Mouse (Mus musculus): ENCODE measurements around the gene Rabgap1. TPM values are rescaled to one million over a fixed set of nuclear protein-coding genes. Genes with fewer than 3 reads are reported as not detected.

The Rabgap1 gene
- 46.5 and 46.8 TPM in 2 replicates for polyA plus RNA-seq (2015; fragmentation: Nextera tagmentation; extraction: Ambion mirVana)

- no peaks in the 10 kb centered on the region for H3K9me3 ChIP-seq (replicated peaks)
- H3K4me2 ChIP-seq (replicated peaks) = peak within 1 kb of the TSS; percentile 67
- H3K9ac ChIP-seq = peak within 1 kb of the TSS; percentile 89
- no peaks in the 10 kb centered on the region for H3K27me3 ChIP-seq
- peak within 1 kb of the TSS; percentile 93 for H3K4me3 ChIP-seq (replicated peaks)
- peak within 1 kb of the TSS; percentile 93 for H3K27ac ChIP-seq (replicated peaks)
- WGBS = under 1% methylated on average over 51 of the region's 51 CpGs
- no peaks in the 10 kb centered on the region for H3K36me3 ChIP-seq
- ATAC-seq (ENCODE audit: insufficient number of reproducible peaks, low FRiP score, low TSS enrichment, low read depth) = peak; percentile 98
- peaks cover 7% of the 10 kb centered on the region for H3K4me1 ChIP-seq
Measured at GRCm38 (mm10) chr2:37442611-37443591, at the start of gene Rabgap1, which contains the start of the genes Zbtb26 and Zbtb6. Gene Rabgap1 (plus strand): TSS chr2:37443279. Gene Zbtb26 (minus strand): TSS chr2:37443135. Gene Zbtb6 (minus strand): TSS chr2:37443171.

DNA sequence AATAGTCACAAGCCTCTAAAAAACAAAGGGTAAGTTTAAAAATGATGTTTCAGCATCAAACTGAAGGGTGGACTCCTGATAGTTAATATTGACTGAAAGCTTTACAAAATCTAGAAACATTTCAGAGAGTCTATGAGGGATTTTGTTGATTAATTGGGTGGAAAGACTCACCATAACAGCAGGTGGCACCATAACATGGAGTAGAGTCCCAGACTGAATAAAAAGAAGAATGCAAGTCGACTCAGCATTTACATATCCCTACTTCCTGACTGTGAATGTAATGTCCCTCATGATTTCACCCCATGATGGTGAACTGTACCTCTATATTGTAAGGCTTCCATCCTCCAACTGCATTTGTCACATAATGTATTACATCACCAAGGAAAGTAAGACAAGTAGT is 47.5 kb upstream of the Rabgap1 start:
- no peak overlapping the region for H3K9ac ChIP-seq
- H3K9me3 ChIP-seq (replicated peaks) = no peaks in the 10 kb centered on the region
- H3K4me2 ChIP-seq (replicated peaks) = no peak overlapping the region
- H3K4me1 ChIP-seq = no peaks in the 10 kb centered on the region
- no peak overlapping the region for H3K27ac ChIP-seq (replicated peaks)
- no peak for ATAC-seq (ENCODE audit: insufficient number of reproducible peaks, low FRiP score, low TSS enrichment, low read depth)
- 47% methylated on average over 1 of the region's 1 CpGs for WGBS
- H3K4me3 ChIP-seq (replicated peaks) = no peak overlapping the region
- no peaks in the 10 kb centered on the region for H3K27me3 ChIP-seq
- peaks cover 30% of the 10 kb centered on the region for H3K36me3 ChIP-seq

GRCm38 (mm10) chr2:37421903-37422302 is 21.2 kb upstream of the Rabgap1 start:
- no peaks in the 10 kb centered on the region; the same call in 1 of the 2 replicates for H3K36me3 ChIP-seq
- no peaks in the 10 kb centered on the region for H3K9me3 ChIP-seq (replicated peaks)
- peak overlapping the region; percentile 93 for H3K27ac ChIP-seq (replicated peaks)
- no peaks in the 10 kb centered on the region for H3K27me3 ChIP-seq
- 4% methylated on average over 3 of the region's 3 CpGs for WGBS
- H3K9ac ChIP-seq = peak overlapping the region; percentile 90
- H3K4me3 ChIP-seq (replicated peaks) = peak overlapping the region; percentile 72
- ATAC-seq (ENCODE audit: insufficient number of reproducible peaks, low FRiP score, low TSS enrichment, low read depth) = no peak
- H3K4me2 ChIP-seq (replicated peaks) = peak overlapping the region; percentile 52
- peaks cover 4% of the 10 kb centered on the region; the same call in 1 of the 2 replicates for H3K4me1 ChIP-seq

- WGBS = under 1% methylated on average over 71 of the region's 75 CpGs
- Histone ChIP-seq H3K9ac (peak within 1 kb of the TSS; percentile 90), H3K36me3 (no peaks in the 10 kb centered on the region; the same call in 1 of the 2 replicates), H3K27ac (replicated peaks) (peak within 1 kb of the TSS; percentile 93), H3K4me3 (replicated peaks) (peak within 1 kb of the TSS; percentile 72), H3K4me2 (replicated peaks) (peak within 1 kb of the TSS; percentile 52), H3K9me3 (replicated peaks) (no peaks in the 10 kb centered on the region), H3K27me3 (no peaks in the 10 kb centered on the region), H3K4me1 (peaks cover 4% of the 10 kb centered on the region; the same call in 1 of the 2 replicates)
- ATAC-seq (ENCODE audit: insufficient number of reproducible peaks, low FRiP score, low TSS enrichment, low read depth) = peak; percentile 98
Measured at GRCm38 (mm10) chr2:37422306-37423304, 20.5 kb upstream of the Rabgap1 start, which contains the start of gene Rc3h2. Gene Rc3h2 (minus strand): TSS chr2:37422903.

- Histone ChIP-seq H3K9ac (no peak overlapping the region), H3K4me3 (replicated peaks) (no peak overlapping the region), H3K4me2 (replicated peaks) (no peak overlapping the region), H3K27me3 (no peaks in the 10 kb centered on the region), H3K9me3 (replicated peaks) (no peaks in the 10 kb centered on the region), H3K4me1 (peaks cover 4% of the 10 kb centered on the region; the same call in 1 of the 2 replicates), H3K27ac (replicated peaks) (no peak overlapping the region), H3K36me3 (peaks cover 5% of the 10 kb centered on the region)
- WGBS = 46% methylated on average over 3 of the region's 3 CpGs
- ATAC-seq (ENCODE audit: insufficient number of reproducible peaks, low FRiP score, low TSS enrichment, low read depth) = no peak
Measured at GRCm38 (mm10) chr2:37423671-37424070, 19.4 kb upstream of the Rabgap1 start.

DNA sequence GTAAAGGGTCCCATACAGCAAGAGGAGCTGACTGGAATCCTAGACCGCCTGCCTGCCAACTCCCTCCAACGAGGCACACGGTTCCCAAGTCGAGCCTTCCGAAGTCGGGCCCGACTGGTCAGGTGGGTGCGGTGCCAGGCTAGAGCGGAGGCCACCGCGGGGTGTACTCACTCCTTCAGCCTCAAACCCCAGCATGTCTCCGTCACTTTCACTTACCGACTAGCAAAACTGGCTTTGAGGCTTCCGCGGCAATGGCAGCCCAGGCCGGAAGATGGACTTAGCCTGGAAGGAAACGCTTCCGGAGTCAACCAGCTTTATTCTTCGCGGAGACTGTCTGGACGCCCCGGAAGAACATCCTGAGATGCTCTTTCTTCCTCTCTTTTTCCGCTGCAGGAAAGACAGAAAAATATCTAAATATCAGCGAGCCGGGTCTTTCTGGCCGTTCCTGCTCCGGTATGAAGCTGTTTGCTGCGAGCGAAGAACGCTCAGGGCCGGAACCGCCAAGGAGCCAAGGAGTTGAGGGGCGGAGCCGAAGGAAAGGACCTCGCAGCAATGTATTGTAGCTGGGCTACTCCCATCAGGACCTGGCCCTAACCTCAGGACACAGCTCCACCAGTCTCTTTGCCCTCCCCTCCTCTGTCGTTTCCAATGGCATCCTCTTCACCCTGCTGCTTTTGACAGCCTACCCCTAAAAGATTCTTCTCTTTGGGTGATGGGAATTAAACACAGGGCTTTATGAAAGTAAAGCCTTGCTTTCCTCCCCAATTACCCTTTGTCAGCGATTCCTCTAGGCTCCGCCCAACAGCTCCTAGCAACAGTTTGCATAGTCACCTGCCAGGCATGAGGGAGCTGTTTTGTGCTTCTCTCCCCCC is 12.2 kb upstream of the Rabgap1 start:
- Histone ChIP-seq H3K27me3 (no peaks in the 10 kb centered on the region), H3K4me2 (replicated peaks) (peak overlapping the region; percentile 68), H3K4me1 (peaks cover 12% of the 10 kb centered on the region), H3K9me3 (replicated peaks) (no peaks in the 10 kb centered on the region), H3K27ac (replicated peaks) (peak overlapping the region; percentile 96), H3K4me3 (replicated peaks) (peak overlapping the region; percentile 71), H3K36me3 (peaks cover 16% of the 10 kb centered on the region), H3K9ac (peak overlapping the region; percentile 63)
- WGBS = under 1% methylated on average over 38 of the region's 38 CpGs
- peak; percentile 93 for ATAC-seq (ENCODE audit: insufficient number of reproducible peaks, low FRiP score, low TSS enrichment, low read depth)

- peaks cover 23% of the 10 kb centered on the region for H3K36me3 ChIP-seq
- H3K4me1 ChIP-seq = peaks cover 12% of the 10 kb centered on the region
- H3K27me3 ChIP-seq = no peaks in the 10 kb centered on the region
- H3K4me2 ChIP-seq (replicated peaks) = peak overlapping the region; percentile 68
- H3K9me3 ChIP-seq (replicated peaks) = no peaks in the 10 kb centered on the region
- H3K27ac ChIP-seq (replicated peaks) = peak overlapping the region; percentile 96
- H3K4me3 ChIP-seq (replicated peaks) = peak overlapping the region; percentile 71
- ATAC-seq (ENCODE audit: insufficient number of reproducible peaks, low FRiP score, low TSS enrichment, low read depth) = 0 out of 2 replicates have a peak, but pooled peaks have one; percentile 16
- WGBS = 29% methylated on average over 7 of the region's 7 CpGs
- peak overlapping the region; percentile 54; the same call in 1 of the 2 replicates for H3K9ac ChIP-seq
Measured at GRCm38 (mm10) chr2:37431609-37432008, 11.5 kb upstream of the Rabgap1 start.

DNA sequence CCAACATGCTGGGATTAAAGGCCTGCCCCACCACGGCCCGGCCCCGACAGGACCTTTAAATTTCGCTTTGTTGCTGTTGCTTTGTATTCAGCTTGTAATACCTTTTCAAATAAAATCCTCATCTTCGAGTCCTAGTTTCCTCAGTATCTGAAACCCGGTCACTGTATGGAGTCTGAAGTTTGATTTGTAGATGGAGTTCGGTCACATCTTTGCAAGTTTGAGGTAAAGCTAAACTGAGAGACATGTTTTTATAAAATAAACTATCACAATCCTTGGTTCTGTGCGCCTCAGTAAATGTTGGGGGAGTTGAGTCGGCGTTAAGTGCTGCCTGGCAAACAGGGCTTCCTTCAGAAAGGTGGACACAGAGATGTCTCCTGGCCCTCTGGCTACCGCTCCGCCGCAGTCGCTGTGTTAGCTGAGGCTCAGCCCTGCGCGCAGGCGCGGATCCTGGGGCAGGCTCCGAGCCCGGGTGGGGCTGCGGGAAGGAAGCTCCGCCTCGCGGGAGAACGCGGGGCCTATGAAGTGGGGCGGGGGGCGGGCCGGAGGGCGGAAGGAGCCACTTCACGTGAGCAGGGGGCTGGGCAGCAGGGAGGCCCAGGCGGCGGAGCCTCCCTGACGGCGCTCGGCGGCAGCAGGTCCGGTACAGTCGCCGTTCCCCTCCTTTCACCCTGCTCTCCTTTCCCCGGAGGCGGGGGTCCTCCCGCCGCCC is 8.7 kb downstream of the Rabgap1 start:
- 8% methylated on average over 40 of the region's 44 CpGs for WGBS
- Histone ChIP-seq H3K27me3 (no peaks in the 10 kb centered on the region), H3K36me3 (no peaks in the 10 kb centered on the region), H3K9me3 (replicated peaks) (no peaks in the 10 kb centered on the region), H3K4me2 (replicated peaks) (peak overlapping the region; percentile 67), H3K4me3 (replicated peaks) (peak overlapping the region; percentile 91), H3K4me1 (peaks cover 11% of the 10 kb centered on the region), H3K9ac (peak overlapping the region; percentile 92), H3K27ac (replicated peaks) (peak overlapping the region; percentile 96)
- ATAC-seq (ENCODE audit: insufficient number of reproducible peaks, low FRiP score, low TSS enrichment, low read depth) = peak; percentile 100

DNA sequence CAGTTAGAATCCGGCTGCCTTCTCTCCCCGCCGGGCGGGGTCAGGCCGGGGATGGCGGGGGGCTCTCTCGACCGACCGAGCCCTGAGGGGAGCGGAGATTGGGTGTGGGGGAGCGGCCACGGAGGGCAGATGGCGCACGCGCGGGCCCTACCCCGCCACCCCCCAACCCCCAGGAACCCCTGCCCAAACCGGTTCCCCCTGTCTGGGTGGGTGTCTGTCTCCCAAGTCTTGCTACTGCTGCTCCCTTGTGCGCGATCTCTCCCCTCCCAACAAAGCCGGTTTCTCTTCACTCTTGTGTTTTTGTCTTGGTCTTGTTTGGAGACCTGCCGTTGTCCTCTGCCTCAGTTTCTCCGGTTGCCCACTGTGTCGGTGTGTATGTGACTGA is 9.3 kb downstream of the Rabgap1 start:
- whole genome bisulfite sequencing = under 1% methylated on average over 24 of the region's 24 CpGs
- H3K9me3 ChIP-seq (replicated peaks) = no peaks in the 10 kb centered on the region
- peak; percentile 88 for ATAC-seq (ENCODE audit: insufficient number of reproducible peaks, low FRiP score, low TSS enrichment, low read depth)

More for the DNA sequence above, 9.3 kb downstream of the Rabgap1 start:
- H3K27me3 ChIP-seq = no peaks in the 10 kb centered on the region
- no peaks in the 10 kb centered on the region for H3K36me3 ChIP-seq
- peaks cover 11% of the 10 kb centered on the region for H3K4me1 ChIP-seq
- peak overlapping the region; percentile 92 for H3K9ac ChIP-seq
- peak overlapping the region; percentile 91 for H3K4me3 ChIP-seq (replicated peaks)
- peak overlapping the region; percentile 96 for H3K27ac ChIP-seq (replicated peaks)
- H3K4me2 ChIP-seq (replicated peaks) = peak overlapping the region; percentile 67

Measured in embryonic facial prominence, embryonic 15.5 days (tissue).